Mouse (Mus musculus) liver, embryonic 14.5 days (tissue): Measurements from ENCODE around the gene Zfp622. TPM values are rescaled to one million over a fixed set of nuclear protein-coding genes. Genes with fewer than 3 reads are reported as not detected.

Experiments used
- ATAC-seq: fragments of 200-750 bp; cut with Nextera tagmentation; 2 replicates; pipeline ENCODE4 v1.8.0; 2017; ENCODE audit warnings: moderate number of reproducible peaks, mild to moderate bottlenecking, moderate library complexity; ENCODE audit not compliant: insufficient read depth
- DNase-seq, 3 experiments: peaks; one replicate each; pipeline ENCODE4 v3.0.0-alpha.2; 2012 to 2013; ENCODE audit warnings: low read depth in 3 of 3, low spot score in 3 of 3
- H3K27ac ChIP-seq: fragments of 300-500 bp; sonication (generic); 2 replicates; pipeline ENCODE4 v1.5.1; 2014; ENCODE audit warnings: moderate library complexity, mild to moderate bottlenecking, control low read depth, inconsistent platforms
- H3K27me3 ChIP-seq: fragments of 300-500 bp; sonication (generic); 2 replicates; pipeline ENCODE4 v1.6.1; 2014; ENCODE audit warnings: mild to moderate bottlenecking, low read length, moderate library complexity; ENCODE audit not compliant: control insufficient read depth, insufficient read depth
- H3K36me3 ChIP-seq: fragments of 300-500 bp; sonication (generic); replicated peaks from 2 replicates; pipeline ENCODE4 v1.6.1; 2014; ENCODE audit warnings: low read depth; ENCODE audit not compliant: control insufficient read depth, insufficient read depth
- H3K4me1 ChIP-seq, 2 experiments: fragments of 200-500 bp in 1 of 2; fragments of 300-500 bp in 1 of 2; sonication (generic) in 1 of 2; replicated peaks; 2 replicates each; pipeline ENCODE4 v1.6.1; 2012 to 2014; ENCODE audit warnings: antibody characterized with exemption in 1 of 2, inconsistent platforms in 1 of 2, low read length in 1 of 2; ENCODE audit not compliant: control insufficient read depth in 2 of 2, insufficient read depth in 2 of 2
- H3K4me2 ChIP-seq: fragments of 300-500 bp; sonication (generic); 2 replicates; pipeline ENCODE4 v1.6.1; 2014; ENCODE audit warnings: low read depth, mild to moderate bottlenecking, control low read depth, moderate library complexity
- H3K4me3 ChIP-seq, 2 experiments: fragments of 200-500 bp in 1 of 2; fragments of 300-500 bp in 1 of 2; sonication (generic) in 1 of 2; 2 replicates each; pipeline ENCODE4 v1.5.1; 2012 to 2014; ENCODE audit warnings: low read depth in 2 of 2, low read length in 2 of 2, mild to moderate bottlenecking in 2 of 2, control low read depth in 1 of 2, inconsistent platforms in 1 of 2, moderate library complexity in 1 of 2; ENCODE audit not compliant: insufficient read depth in 1 of 2
- H3K9ac ChIP-seq: fragments of 300-500 bp; sonication (generic); replicated peaks from 2 replicates; pipeline ENCODE4 v1.6.1; 2014; ENCODE audit warnings: mild to moderate bottlenecking, control low read depth, moderate library complexity
- H3K9me3 ChIP-seq: fragments of 300-500 bp; sonication (generic); 2 replicates; pipeline ENCODE4 v1.6.1; 2016; ENCODE audit warnings: low read length, mixed read lengths; ENCODE audit not compliant: control insufficient read depth
- CTCF ChIP-seq: IDR thresholded peaks from 2 replicates; pipeline ENCODE4 v1.5.1; 2016; ENCODE audit warnings: antibody characterized with exemption, low read depth, control low read depth
- EP300 ChIP-seq: IDR thresholded peaks from 2 replicates; pipeline ENCODE4 v1.6.1; 2016; ENCODE audit warnings: antibody characterized with exemption, low read depth
- WGBS: fragments of 180-500 bp; shearing (Covaris S2); extraction: QIAGEN DNeasy Blood & Tissue Kit; methylation state at CpG from one replicate; pipeline ENCODE4 v1.1.7; 2014; ENCODE audit not compliant: insufficient replicate concordance; 5-methylcytosine and 5-hydroxymethylcytosine counted together
- polyA plus RNA-seq, 2 experiments: library from polyadenylated mRNA; depleted of rRNA in 1 of 2; stranded (reverse) in 1 of 2; unstranded in 1 of 2; fragments of >200 nt; fragmentation: Nextera tagmentation in 1 of 2; extraction: Ambion mirVana in 1 of 2; gene quantifications; 2 replicates each; pipeline versions ENCODE4 v1.2.1 to v1.2.3; 2012 to 2014

Zfp622 gene
- polyA plus RNA-seq, 2 experiments = 9.0 to 9.5 TPM

DNA sequence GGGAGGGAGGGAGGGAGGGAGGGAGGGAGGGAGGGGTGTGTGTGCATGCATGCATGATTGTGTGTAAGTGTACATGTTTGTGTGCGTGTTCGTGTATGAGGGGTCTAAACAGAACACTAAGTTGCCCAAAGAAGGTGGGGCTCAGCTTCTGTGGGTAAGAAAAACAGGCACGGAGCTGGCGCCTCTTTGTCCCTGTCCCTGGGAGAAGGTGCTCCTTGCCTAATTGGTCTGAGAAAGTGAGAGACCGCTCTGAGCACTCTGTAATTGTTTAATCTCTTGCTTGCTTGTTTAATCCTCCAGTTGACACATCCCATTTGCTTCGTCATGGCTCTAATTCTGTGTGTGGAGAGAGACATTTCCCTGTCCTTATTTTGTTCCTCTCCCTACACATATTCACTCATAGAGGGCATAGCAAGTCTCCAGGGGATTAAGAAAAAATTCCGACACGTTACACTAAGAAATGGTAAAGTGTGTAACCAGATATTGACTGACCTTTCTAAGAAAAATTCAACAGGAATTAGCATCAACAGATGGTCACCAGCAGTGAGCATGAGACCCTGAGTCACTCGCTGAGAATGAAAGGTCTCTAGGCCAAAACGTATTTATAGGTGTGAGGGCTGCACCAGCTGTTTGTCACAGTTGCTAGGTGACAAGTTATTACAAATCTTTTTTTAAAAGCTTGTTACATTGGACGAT, 27.6 kb upstream of the Zfp622 start:
- no peak for ATAC-seq
- Histone ChIP-seq H3K4me2 (no peak overlapping the region), H3K36me3 (no peaks in the 10 kb centered on the region), H3K27ac (no peak overlapping the region), H3K4me1 (no peaks in the 10 kb centered on the region), H3K9me3 (no peaks in the 10 kb centered on the region), H3K9ac (no peak overlapping the region), H3K27me3 (no peaks in the 10 kb centered on the region), H3K4me3 (no peak overlapping the region)
- no peak for DNase-seq
- TF ChIP-seq CTCF (no peak), EP300 (no peak)
- WGBS = 55% methylated on average over 11 of the region's 11 CpGs

DNA sequence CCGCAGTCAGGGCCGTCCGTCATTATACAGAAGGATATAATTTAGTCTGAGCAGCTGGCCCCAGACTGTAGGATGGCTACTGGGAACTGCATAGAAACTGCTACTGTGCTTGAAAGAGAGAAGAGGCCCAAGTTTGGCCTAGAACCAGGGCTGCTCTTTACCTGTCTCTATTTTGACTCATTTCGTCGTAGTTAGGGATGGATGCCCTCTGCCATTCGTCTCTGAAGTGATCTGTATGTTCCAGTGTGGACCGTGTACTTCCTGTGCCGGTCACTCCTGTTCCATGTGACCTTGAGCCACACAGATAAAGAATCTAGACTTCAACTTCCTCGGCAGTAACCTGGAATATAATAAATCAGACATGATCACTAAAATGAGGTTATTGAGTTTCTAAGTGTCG, 26.5 kb upstream of the Zfp622 start:
- Histone ChIP-seq H3K9me3 (no peaks in the 10 kb centered on the region), H3K4me3 (no peak overlapping the region), H3K36me3 (no peaks in the 10 kb centered on the region), H3K4me1 (no peaks in the 10 kb centered on the region), H3K9ac (no peak overlapping the region), H3K27me3 (no peaks in the 10 kb centered on the region), H3K4me2 (no peak overlapping the region), H3K27ac (no peak overlapping the region)
- TF ChIP-seq EP300 = no peak
- TF ChIP-seq CTCF = no peak
- DNase-seq = no peak
- 69% methylated on average over 10 of the region's 10 CpGs for WGBS
- no peak for ATAC-seq

DNA sequence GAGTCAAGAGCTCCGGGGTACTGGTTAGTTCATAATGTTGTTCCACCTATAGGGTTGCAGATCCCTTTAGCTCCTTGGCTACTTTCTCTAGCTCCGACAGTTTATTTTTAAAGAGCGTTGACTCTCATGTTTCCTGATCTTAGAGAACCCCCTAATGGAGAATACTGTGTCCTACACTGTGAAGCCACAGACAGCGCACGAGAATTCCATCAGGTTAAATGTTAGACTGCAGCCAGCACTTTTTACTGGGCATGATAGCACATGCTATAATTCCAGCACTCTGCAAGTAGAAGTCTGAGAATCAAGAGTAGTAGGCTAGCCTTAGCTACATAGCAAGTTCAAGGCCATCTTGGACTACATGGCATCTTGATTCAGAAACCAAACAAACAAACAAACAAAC, 24.8 kb upstream of the Zfp622 start:
- H3K4me1 ChIP-seq = no peaks in the 10 kb centered on the region
- no peaks in the 10 kb centered on the region for H3K27me3 ChIP-seq
- no peak overlapping the region for H3K4me2 ChIP-seq
- no peak overlapping the region for H3K27ac ChIP-seq
- H3K9me3 ChIP-seq = no peaks in the 10 kb centered on the region
- H3K4me3 ChIP-seq = no peak overlapping the region
- H3K9ac ChIP-seq = no peak overlapping the region
- no peak for DNase-seq
- 40% methylated on average over 5 of the region's 5 CpGs for WGBS
- TF ChIP-seq CTCF (peak; percentile 21; the same call in 1 of the 2 replicates), EP300 (no peak)
- no peak for ATAC-seq
- no peaks in the 10 kb centered on the region for H3K36me3 ChIP-seq

DNA sequence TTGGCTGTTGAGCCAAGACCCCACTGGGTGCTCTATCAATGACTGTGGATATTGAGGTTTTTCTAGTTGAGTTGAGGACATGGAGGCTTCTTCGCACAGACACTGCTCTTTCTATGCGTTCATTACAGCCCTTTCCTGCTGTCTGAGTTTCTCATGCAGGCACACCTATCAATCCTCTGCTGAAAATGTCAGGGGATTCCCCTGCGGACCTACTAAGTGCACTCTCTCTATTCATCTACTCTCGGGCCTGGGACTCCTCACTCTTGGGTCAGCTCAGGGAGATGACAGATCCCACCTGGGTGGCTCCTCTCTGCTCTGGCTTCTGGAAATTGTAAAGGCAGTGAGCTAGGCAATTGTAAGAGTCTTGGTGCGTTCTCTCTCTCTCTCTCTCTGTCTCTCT, 23.9 kb upstream of the Zfp622 start:
- no peak for TF ChIP-seq CTCF
- TF ChIP-seq EP300 = no peak
- H3K9me3 ChIP-seq = no peaks in the 10 kb centered on the region
- H3K36me3 ChIP-seq = no peaks in the 10 kb centered on the region
- H3K4me3 ChIP-seq = no peak overlapping the region
- no peak overlapping the region for H3K4me2 ChIP-seq
- no peaks in the 10 kb centered on the region for H3K27me3 ChIP-seq
- H3K4me1 ChIP-seq = no peaks in the 10 kb centered on the region
- H3K9ac ChIP-seq = no peak overlapping the region
- DNase-seq (no peak), ATAC-seq (no peak)
- no peak overlapping the region for H3K27ac ChIP-seq
- 60% methylated on average over 5 of the region's 5 CpGs for WGBS

DNA sequence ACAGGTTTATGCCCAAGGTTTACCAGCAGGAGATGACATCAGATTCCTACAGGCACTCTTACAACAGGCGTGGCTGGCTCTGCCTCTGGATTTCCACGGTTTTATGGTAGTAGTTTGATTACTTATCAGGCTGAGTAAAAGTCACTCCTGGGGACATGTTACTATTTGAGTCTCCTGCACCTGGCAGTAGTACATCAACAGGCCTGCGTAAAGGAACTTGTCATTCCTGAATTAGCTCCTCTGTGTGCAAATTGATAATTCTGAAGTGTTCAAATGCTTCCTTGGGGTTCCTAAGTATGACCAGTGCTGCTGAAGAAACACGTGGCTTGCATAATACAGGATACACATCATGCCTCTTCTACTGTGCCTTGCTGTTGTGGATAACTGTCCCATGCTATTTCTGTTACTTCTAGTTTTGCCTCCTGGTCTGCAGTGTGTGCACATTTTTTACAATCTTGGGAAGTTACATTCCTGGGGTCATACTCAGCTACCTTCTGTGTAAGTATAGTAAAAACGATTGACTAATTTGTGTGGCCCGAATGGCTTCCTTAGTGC, 17.9 kb upstream of the Zfp622 start:
- no peak overlapping the region for H3K4me2 ChIP-seq
- H3K4me3 ChIP-seq = no peak overlapping the region
- no peak for DNase-seq
- ATAC-seq = no peak
- WGBS = 41% methylated on average over 6 of the region's 6 CpGs
- H3K9ac ChIP-seq = no peak overlapping the region
- no peaks in the 10 kb centered on the region for H3K27me3 ChIP-seq
- no peaks in the 10 kb centered on the region for H3K9me3 ChIP-seq
- H3K36me3 ChIP-seq = no peaks in the 10 kb centered on the region
- no peak overlapping the region for H3K27ac ChIP-seq
- TF ChIP-seq EP300 (no peak), CTCF (no peak)
- H3K4me1 ChIP-seq = no peaks in the 10 kb centered on the region
